Mouse (Mus musculus): ENCODE data around the gene Psmd3. TPM values are rescaled to one million over a fixed set of nuclear protein-coding genes. Genes with fewer than 3 reads are reported as not detected.
A peak's percentile ranks its signal among the peaks of the same experiment; 100 is the strongest.

Gene Psmd3
- total and polyA plus RNA-seq, 2 experiments from 2014 or later: 129 to 182 TPM

GRCm38 (mm10) chr11:98699911-98700310 lies 17.6 kb downstream of the Psmd3 start:
- Histone ChIP-seq H3K36me3 (ENCODE audit: insufficient read depth, low read length) (peaks cover 23% of the 10 kb centered on the region), H3K4me2 (ENCODE audit: low read depth, low read length, poor library complexity, severe bottlenecking) (no peak overlapping the region), H3K9me3 (ENCODE audit: low read length) (no peaks in the 10 kb centered on the region), H3K9ac (replicated peaks; ENCODE audit: low read length, poor library complexity, severe bottlenecking) (no peak overlapping the region), H3K27ac (ENCODE audit: low read depth, low read length) (no peak overlapping the region), H3K4me3 (ENCODE audit: low read depth, low read length) (no peak overlapping the region), H3K4me1 (ENCODE audit: insufficient read depth, low read length) (no peaks in the 10 kb centered on the region), H3K27me3 (ENCODE audit: insufficient read depth, low read length) (no peaks in the 10 kb centered on the region)
- DNase-seq (ENCODE audit: low spot score) (peak; percentile 69), ATAC-seq (ENCODE audit: low FRiP score) (no peak)
- WGBS: 40% methylated on average over 4 of the region's 4 CpGs
- TF ChIP-seq CTCF (IDR thresholded peaks at IDR 0.05): peak; percentile 88

- H3K9me3 ChIP-seq (ENCODE audit: low read length): no peaks in the 10 kb centered on the region
- H3K9ac ChIP-seq (replicated peaks; ENCODE audit: low read length, poor library complexity, severe bottlenecking): peak within 1 kb of the TSS; percentile 13; the same call in 1 of the 2 replicates
- TF ChIP-seq CTCF (IDR thresholded peaks at IDR 0.05): no peak
- no peak within 1 kb of the TSS for H3K27ac ChIP-seq (ENCODE audit: low read depth, low read length)
- H3K4me2 ChIP-seq (ENCODE audit: low read depth, low read length, poor library complexity, severe bottlenecking): no peak within 1 kb of the TSS
- H3K27me3 ChIP-seq (ENCODE audit: insufficient read depth, low read length): no peaks in the 10 kb centered on the region
- no peak for ATAC-seq (ENCODE audit: low FRiP score)
- DNase-seq (ENCODE audit: low spot score): no peak
- no peak within 1 kb of the TSS for H3K4me3 ChIP-seq (ENCODE audit: low read depth, low read length)
- WGBS: 40% methylated on average over 10 of the region's 10 CpGs
- H3K36me3 ChIP-seq (ENCODE audit: insufficient read depth, low read length): peaks cover 24% of the 10 kb centered on the region
- no peaks in the 10 kb centered on the region for H3K4me1 ChIP-seq (ENCODE audit: insufficient read depth, low read length)
These were observed 18.9 kb downstream of the Psmd3 start, which contains the start of gene Csf3 for GRCm38 (mm10) chr11:98701213-98701670. TSS of gene Csf3 (plus strand) at chr11:98701263.

DNA sequence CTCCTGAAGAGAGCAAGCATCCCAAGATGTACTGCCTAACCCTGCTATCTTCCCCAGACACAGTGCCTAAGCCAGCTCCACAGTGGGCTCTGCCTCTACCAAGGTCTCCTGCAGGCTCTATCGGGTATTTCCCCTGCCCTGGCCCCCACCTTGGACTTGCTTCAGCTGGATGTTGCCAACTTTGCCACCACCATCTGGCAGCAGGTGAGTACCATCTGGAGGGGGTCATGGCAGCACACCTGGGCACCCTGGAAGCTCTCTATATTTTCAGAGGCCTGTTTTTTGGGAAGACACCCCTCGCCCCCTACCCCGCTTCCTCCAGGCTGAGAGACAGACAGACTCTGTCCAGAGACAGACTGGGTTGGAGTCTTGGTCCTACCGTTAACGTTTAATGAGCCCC lies 20.0 kb downstream of the Psmd3 start:
- DNase-seq (ENCODE audit: low spot score) (no peak), ATAC-seq (ENCODE audit: low FRiP score) (no peak)
- no peaks in the 10 kb centered on the region for H3K9me3 ChIP-seq (ENCODE audit: low read length)
- TF ChIP-seq CTCF (IDR thresholded peaks at IDR 0.05): no peak
- 73% methylated on average over 5 of the region's 5 CpGs for WGBS
- H3K36me3 ChIP-seq (ENCODE audit: insufficient read depth, low read length): peaks cover 35% of the 10 kb centered on the region
- no peaks in the 10 kb centered on the region for H3K27me3 ChIP-seq (ENCODE audit: insufficient read depth, low read length)
- H3K4me3 ChIP-seq (ENCODE audit: low read depth, low read length): no peak overlapping the region
- no peak overlapping the region for H3K9ac ChIP-seq (replicated peaks; ENCODE audit: low read length, poor library complexity, severe bottlenecking)
- H3K27ac ChIP-seq (ENCODE audit: low read depth, low read length): no peak overlapping the region
- H3K4me1 ChIP-seq (ENCODE audit: insufficient read depth, low read length): no peaks in the 10 kb centered on the region
- H3K4me2 ChIP-seq (ENCODE audit: low read depth, low read length, poor library complexity, severe bottlenecking): no peak overlapping the region

DNA sequence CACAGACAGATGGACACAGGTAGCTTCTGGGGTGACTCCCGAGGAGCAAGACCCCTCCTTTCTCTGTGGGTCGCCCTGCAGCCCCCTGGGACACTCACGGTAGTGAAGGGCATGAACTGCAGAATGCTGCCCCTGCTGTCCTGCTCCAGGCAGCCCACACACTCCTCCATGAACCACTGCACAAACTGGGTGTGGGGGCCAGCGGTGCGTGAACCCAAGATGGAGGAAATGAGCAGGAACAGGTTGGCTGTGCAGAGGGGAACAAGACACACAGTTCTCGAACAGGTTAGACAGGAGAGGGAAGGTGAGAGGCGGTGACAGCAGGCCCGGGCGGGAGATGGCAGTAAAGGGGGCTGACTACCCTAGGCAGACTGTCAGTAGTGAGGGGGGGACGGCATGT lies 22.7 kb downstream of the Psmd3 start:
- Histone ChIP-seq H3K9me3 (ENCODE audit: low read length) (no peaks in the 10 kb centered on the region), H3K27me3 (ENCODE audit: insufficient read depth, low read length) (no peaks in the 10 kb centered on the region), H3K36me3 (ENCODE audit: insufficient read depth, low read length) (peaks cover 61% of the 10 kb centered on the region), H3K4me3 (ENCODE audit: low read depth, low read length) (no peak overlapping the region), H3K4me2 (ENCODE audit: low read depth, low read length, poor library complexity, severe bottlenecking) (no peak overlapping the region), H3K27ac (ENCODE audit: low read depth, low read length) (no peak overlapping the region), H3K4me1 (ENCODE audit: insufficient read depth, low read length) (no peaks in the 10 kb centered on the region), H3K9ac (replicated peaks; ENCODE audit: low read length, poor library complexity, severe bottlenecking) (no peak overlapping the region)
- no peak for ATAC-seq (ENCODE audit: low FRiP score)
- WGBS: 95% methylated on average over 10 of the region's 10 CpGs
- DNase-seq (ENCODE audit: low spot score): no peak
- no peak for TF ChIP-seq CTCF (IDR thresholded peaks at IDR 0.05)

- no peaks in the 10 kb centered on the region for H3K9me3 ChIP-seq (ENCODE audit: low read length)
- H3K9ac ChIP-seq (replicated peaks; ENCODE audit: low read length, poor library complexity, severe bottlenecking): no peak overlapping the region
- no peak overlapping the region for H3K4me2 ChIP-seq (ENCODE audit: low read depth, low read length, poor library complexity, severe bottlenecking)
- TF ChIP-seq CTCF (IDR thresholded peaks at IDR 0.05): no peak
- H3K27ac ChIP-seq (ENCODE audit: low read depth, low read length): no peak overlapping the region
- peaks cover 69% of the 10 kb centered on the region for H3K36me3 ChIP-seq (ENCODE audit: insufficient read depth, low read length)
- ATAC-seq (ENCODE audit: low FRiP score) (no peak), DNase-seq (ENCODE audit: low spot score) (peak; percentile 38)
- no peak overlapping the region for H3K4me3 ChIP-seq (ENCODE audit: low read depth, low read length)
- 81% methylated on average over 22 of the region's 22 CpGs for WGBS
- H3K4me1 ChIP-seq (ENCODE audit: insufficient read depth, low read length): no peaks in the 10 kb centered on the region
- H3K27me3 ChIP-seq (ENCODE audit: insufficient read depth, low read length): no peaks in the 10 kb centered on the region
These were observed 25.3 kb downstream of the Psmd3 start for GRCm38 (mm10) chr11:98707401-98708281.

GRCm38 (mm10) chr11:98708282-98708956 lies 26.1 kb downstream of the Psmd3 start:
- no peak for ATAC-seq (ENCODE audit: low FRiP score)
- Histone ChIP-seq H3K4me1 (ENCODE audit: insufficient read depth, low read length) (no peaks in the 10 kb centered on the region), H3K27ac (ENCODE audit: low read depth, low read length) (no peak overlapping the region), H3K4me2 (ENCODE audit: low read depth, low read length, poor library complexity, severe bottlenecking) (no peak overlapping the region), H3K4me3 (ENCODE audit: low read depth, low read length) (no peak overlapping the region), H3K27me3 (ENCODE audit: insufficient read depth, low read length) (no peaks in the 10 kb centered on the region), H3K9me3 (ENCODE audit: low read length) (no peaks in the 10 kb centered on the region), H3K36me3 (ENCODE audit: insufficient read depth, low read length) (peaks cover 73% of the 10 kb centered on the region), H3K9ac (replicated peaks; ENCODE audit: low read length, poor library complexity, severe bottlenecking) (no peak overlapping the region)
- no peak for TF ChIP-seq CTCF (IDR thresholded peaks at IDR 0.05)
- DNase-seq (ENCODE audit: low spot score): no peak
- WGBS: 87% methylated on average over 19 of the region's 19 CpGs
